Mouse (Mus musculus): ENCODE data around the gene Cdh20. TPM values are rescaled to one million over a fixed set of nuclear protein-coding genes. Genes with fewer than 3 reads are reported as not detected.
A peak's percentile ranks its signal among the peaks of the same experiment; 100 is the strongest.
"Not testable (repeated sequence)": the region's sequence is repeated elsewhere in the genome, so short reads cannot be mapped to it uniquely, and the experiment has no call there.

Gene Cdh20
- total RNA-seq, 1 experiment from 2014 or later: not detected

DNA sequence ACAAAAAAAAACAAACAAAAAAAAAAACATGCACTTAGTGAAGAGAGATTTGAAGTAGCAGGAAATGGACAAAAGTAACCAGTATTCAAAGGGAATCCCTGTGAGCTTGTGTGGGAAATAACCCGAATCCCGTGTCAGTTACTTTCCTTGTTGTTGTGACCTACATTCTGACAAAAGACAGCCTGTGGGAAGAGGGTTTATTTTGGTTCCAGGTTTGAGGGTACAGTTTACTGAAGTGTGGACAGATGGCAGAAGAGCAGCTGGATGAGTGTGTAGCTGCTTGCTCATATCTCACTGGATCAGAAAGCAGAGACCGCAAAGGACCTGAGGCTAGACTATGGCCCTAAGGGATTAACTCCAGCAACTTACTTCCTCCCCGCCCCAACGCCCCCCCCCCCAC is 135.1 kb downstream of the Cdh20 start:
- ATAC-seq (replicated peaks; ENCODE audit: low read depth, poor library complexity, severe bottlenecking): no peak

DNA sequence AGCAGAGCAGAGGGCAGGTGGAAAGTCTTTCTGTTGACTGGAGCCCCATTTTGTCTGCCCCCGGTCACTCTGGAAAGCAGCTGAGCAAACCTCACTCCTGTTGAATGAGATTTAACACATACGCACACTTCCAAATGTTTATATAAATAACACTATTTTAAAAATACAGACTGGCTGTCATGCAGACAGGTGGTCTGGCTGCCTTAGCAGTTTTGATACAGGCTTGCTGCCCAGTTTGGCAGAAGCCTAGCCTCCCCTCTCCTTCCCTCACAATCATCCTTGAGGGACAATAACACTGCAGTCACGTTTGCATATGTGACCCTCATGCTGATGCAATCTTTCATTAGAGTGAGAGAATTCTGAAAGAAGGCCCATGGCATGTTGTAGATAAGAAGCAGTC is 144.1 kb downstream of the Cdh20 start:
- no peak for ATAC-seq (replicated peaks; ENCODE audit: low read depth, poor library complexity, severe bottlenecking)

DNA sequence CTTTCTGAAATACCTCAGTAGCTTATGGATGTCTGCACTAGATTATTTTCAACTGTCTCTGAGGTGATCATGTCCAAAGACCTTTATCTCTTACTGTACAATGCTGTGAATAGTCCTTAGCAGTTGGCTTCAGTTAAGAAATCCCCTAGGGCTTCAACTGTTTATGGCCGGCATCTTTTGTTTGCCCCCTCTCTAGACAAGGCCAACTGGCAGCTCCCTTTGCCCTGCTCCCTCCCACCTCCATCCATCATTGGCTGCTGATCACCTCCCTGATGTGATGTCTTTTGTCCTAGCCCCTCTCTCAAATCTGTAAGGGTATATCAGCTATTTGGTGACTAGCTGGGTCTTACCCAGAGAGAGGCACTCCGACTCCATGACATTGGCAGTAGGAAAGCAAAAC is 148.2 kb downstream of the Cdh20 start:
- no peak for ATAC-seq (replicated peaks; ENCODE audit: low read depth, poor library complexity, severe bottlenecking)

- no peak for ATAC-seq (replicated peaks; ENCODE audit: low read depth, poor library complexity, severe bottlenecking)
Measured at GRCm38 (mm10) chr1:104917307-104917836, 149.0 kb downstream of the Cdh20 start.

- no peak for ATAC-seq (replicated peaks; ENCODE audit: low read depth, poor library complexity, severe bottlenecking)
Measured at GRCm38 (mm10) chr1:104933051-104933450, 164.7 kb downstream of the Cdh20 start.

GRCm38 (mm10) chr1:104936966-104937365 is 168.6 kb downstream of the Cdh20 start:
- no peak for ATAC-seq (replicated peaks; ENCODE audit: low read depth, poor library complexity, severe bottlenecking)

DNA sequence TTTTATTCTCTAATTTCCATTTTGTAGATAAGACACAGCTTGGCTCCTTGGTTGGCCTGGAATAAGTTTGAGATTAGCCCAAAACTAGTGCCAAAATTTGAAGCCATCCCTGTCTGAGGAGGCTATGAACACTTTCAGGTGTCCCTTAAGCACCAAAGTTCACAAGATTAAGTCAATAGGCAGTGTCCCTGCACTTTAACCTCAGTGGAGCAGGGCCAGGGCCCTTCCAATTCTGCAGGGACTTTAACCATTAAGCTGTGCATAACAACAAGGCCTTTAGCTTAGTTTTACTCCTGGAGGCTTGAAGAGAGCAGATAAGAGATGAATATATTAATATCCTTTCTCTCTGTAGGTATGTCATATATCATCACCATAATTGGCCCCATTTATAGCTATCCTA is 170.8 kb downstream of the Cdh20 start:
- ATAC-seq (replicated peaks; ENCODE audit: low read depth, poor library complexity, severe bottlenecking): no peak

DNA sequence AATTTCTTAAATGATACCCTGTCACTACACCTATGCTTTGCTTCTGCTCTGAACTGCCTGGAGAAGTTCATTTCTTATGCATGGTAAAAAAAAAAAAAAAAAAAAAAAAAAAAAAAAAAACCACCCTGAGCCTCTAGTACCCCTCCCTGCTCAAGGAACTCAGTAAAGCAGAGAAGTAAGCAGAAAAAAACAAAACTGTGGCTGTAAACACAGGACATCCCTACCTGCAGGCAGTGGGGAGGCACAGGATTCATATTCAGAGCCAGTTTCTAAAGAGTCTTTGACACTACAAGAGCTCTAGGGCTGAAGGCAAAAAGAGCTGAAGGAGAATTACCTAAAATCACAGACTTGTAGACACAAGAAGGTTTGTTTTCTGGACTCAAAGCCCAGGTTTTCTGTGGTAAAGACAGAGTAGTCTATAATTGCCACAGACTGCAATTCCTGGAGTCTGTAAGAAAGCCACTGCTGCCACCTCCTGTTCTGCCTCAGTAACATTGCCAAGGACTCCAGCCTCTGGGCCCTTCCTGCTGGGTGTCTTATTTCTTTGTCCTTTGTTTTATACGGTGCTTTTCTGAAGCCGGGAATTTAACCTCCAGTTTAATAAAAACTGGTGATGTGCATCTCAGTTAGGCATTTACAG is 176.3 kb downstream of the Cdh20 start:
- ATAC-seq (replicated peaks; ENCODE audit: low read depth, poor library complexity, severe bottlenecking): no peak

DNA sequence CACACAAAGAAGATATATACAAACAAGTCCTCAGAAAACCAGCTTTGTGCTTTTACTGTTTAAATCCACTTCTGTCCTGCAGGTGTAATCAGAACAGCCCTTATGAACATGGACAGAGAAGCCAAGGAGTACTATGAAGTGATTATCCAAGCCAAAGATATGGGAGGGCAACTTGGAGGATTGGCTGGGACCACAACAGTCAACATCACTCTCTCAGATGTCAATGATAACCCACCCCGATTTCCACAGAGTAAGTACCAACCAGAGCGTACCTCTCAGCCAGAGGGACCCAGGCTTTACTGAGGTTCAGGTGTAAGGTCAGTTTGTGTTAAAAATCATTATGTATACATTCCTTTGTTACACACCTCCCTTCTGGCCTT is 176.8 kb downstream of the Cdh20 start:
- no peak for ATAC-seq (replicated peaks; ENCODE audit: low read depth, poor library complexity, severe bottlenecking)

- not testable (repeated sequence) for ATAC-seq (replicated peaks; ENCODE audit: low read depth, poor library complexity, severe bottlenecking)
Measured at GRCm38 (mm10) chr1:104949640-104950039, 181.3 kb downstream of the Cdh20 start.

GRCm38 (mm10) chr1:104957046-104957445 is 188.7 kb downstream of the Cdh20 start:
- ATAC-seq (replicated peaks; ENCODE audit: low read depth, poor library complexity, severe bottlenecking): no peak

DNA sequence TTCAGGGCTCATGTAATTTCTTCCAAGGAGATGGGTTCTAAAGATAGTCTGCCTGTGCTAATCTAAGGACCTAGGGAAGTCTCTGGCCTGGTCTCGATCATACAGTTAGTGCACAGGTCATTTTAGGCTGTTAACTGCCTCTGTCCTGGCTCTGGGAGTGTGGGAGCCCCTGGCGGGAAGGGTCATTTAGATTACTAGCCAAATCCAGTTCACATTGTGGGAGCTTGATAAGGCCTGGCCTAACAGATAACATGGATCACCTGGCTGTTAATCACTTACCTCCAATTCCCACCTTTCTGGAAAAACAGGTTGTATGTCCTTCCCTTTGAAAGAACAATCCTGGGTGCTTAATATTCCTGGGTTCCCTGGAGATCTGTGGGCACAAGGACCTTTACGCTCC is 193.3 kb downstream of the Cdh20 start:
- no peak for ATAC-seq (replicated peaks; ENCODE audit: low read depth, poor library complexity, severe bottlenecking)

DNA sequence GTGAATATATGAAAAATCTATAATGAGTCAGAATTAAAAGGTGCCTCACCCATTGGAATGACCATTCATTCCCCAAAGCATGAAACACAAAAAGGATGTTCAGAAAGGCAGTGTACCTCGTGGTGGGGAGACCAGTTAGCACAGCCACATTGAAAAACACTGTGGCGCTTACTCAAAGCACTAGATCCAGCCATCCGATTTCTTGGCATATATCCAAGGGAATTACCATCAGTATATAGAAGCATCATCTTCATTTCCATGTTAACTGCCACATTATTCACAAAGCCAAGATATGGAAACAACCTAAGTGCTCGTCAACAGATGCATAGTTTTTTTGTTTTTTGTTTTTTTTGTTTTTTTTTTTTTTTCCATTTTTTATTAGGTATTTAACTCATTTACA is 193.9 kb downstream of the Cdh20 start:
- ATAC-seq (replicated peaks; ENCODE audit: low read depth, poor library complexity, severe bottlenecking): no peak

DNA sequence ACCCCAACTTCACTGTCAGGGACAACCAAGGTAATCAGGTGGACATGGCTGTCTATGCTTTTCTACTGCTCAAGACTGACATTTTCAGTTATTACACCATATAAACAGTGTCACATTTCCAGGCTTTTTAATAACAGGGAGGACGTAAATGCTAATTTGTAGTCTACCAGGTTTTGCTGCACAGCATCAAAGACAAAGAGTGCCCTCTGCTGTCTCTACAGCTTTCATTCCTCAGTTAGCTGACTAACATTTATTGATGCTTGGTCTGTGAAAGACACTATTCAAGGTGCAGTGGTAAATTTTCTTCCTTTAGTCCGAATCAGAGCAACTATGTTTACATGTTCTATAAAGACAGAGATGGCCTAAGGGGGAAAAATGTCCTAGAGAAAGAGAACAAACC is 210.7 kb downstream of the Cdh20 start:
- no peak for ATAC-seq (replicated peaks; ENCODE audit: low read depth, poor library complexity, severe bottlenecking)

DNA sequence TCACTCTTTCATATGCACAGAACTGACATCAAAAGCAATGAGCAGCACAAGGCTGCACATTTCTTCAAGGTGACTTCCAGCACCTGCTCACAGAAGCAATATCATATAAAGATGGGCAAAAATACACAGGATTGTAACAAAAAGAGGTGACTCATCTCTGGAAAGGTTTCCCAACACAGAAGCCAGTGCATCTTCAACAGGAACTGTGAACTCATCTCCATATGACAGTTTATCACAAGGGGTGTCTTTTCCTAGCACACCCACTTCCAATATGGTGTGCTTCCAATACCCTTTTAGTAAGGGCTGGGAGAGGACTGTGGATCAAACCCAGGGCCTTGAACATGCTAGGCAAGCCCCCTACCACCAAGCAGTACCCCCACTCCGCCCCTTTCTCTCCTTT is 211.9 kb downstream of the Cdh20 start:
- ATAC-seq (replicated peaks; ENCODE audit: low read depth, poor library complexity, severe bottlenecking): no peak

GRCm38 (mm10) chr1:104986222-104986973 is 218.1 kb downstream of the Cdh20 start:
- ATAC-seq (replicated peaks; ENCODE audit: low read depth, poor library complexity, severe bottlenecking): peak; percentile 89

GRCm38 (mm10) chr1:104987526-104987925 is 219.2 kb downstream of the Cdh20 start:
- no peak for ATAC-seq (replicated peaks; ENCODE audit: low read depth, poor library complexity, severe bottlenecking)

GRCm38 (mm10) chr1:104992441-104992840 is 224.1 kb downstream of the Cdh20 start:
- ATAC-seq (replicated peaks; ENCODE audit: low read depth, poor library complexity, severe bottlenecking): no peak

GRCm38 (mm10) chr1:104993905-104994611 is 225.7 kb downstream of the Cdh20 start:
- ATAC-seq (replicated peaks; ENCODE audit: low read depth, poor library complexity, severe bottlenecking): peak; percentile 29; the same call in 1 of the 2 replicates

- no peak for ATAC-seq (replicated peaks; ENCODE audit: low read depth, poor library complexity, severe bottlenecking)
Measured at GRCm38 (mm10) chr1:104994612-104994986, 226.3 kb downstream of the Cdh20 start.

DNA sequence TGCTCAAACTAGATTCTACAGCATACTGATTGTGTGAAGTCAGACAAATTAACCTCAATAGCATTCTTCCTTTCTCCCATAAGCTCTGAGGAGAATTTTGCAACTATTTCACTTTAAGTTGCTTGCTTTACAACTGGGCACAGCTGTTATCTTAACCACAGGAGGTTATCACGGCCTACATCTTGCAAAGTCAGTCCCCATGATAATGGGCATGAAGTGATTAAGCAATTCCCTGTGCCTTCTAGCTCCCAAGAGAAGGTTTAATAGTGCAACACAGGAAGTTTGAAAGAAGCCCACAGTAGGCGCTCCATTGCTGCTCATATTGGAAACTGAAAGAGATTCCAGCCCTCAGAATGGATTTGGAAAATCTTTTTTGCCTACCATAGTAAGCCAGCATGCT is 229.5 kb downstream of the Cdh20 start:
- peak; percentile 90 for ATAC-seq (replicated peaks; ENCODE audit: low read depth, poor library complexity, severe bottlenecking)

Measured in common myeloid progenitor, adult 5-6 weeks (primary cell).